Mouse (Mus musculus) left cerebral cortex, postnatal 10 days (tissue): ENCODE results near the gene Rassf5. TPM values are rescaled to one million over a fixed set of nuclear protein-coding genes. Genes with fewer than 3 reads are reported as not detected.

Source experiments
- DNase-seq, 2 experiments: peaks; one replicate each; pipeline ENCODE4 v3.0.0; 2021 to 2022; ENCODE audit warnings: low spot score in 2 of 2, mixed read lengths in 1 of 2; ENCODE audit errors: extremely low spot score in 1 of 2
- intact Hi-C: fragments of 180-260 bp; cut with DNase I; formaldehyde crosslinking; loops from one replicate; pipeline ENCODE4 v1.15.1; 2025
- total RNA-seq, 2 experiments: library from RNA; stranded (reverse); gene quantifications; 2 replicates each; pipeline ENCODE4 v1.2.3; 2021

The Rassf5 gene
- total RNA-seq, 2 experiments from 2014 or later: 19.9 to 21.8 TPM

GRCm38 (mm10) chr1:131221822-131222590, 23.1 kb downstream of the Rassf5 start:
- intact Hi-C loops: no loop called here
- no peak for DNase-seq

- intact Hi-C loops: no loop called here
- DNase-seq: no peak
Measured at GRCm38 (mm10) chr1:131218933-131219332, 26.1 kb downstream of the Rassf5 start.

- DNase-seq: no peak
- intact Hi-C loops: no loop called here
Measured at GRCm38 (mm10) chr1:131213361-131213760, 31.7 kb downstream of the Rassf5 start.

GRCm38 (mm10) chr1:131212956-131213355, 32.1 kb downstream of the Rassf5 start:
- intact Hi-C loops: no loop called here

GRCm38 (mm10) chr1:131211655-131212054, 33.4 kb downstream of the Rassf5 start:
- intact Hi-C loops: no loop called here
- no peak for DNase-seq

More at GRCm38 (mm10) chr1:131212956-131213355, 32.1 kb downstream of the Rassf5 start:
- DNase-seq: no peak

GRCm38 (mm10) chr1:131209971-131210426, 35.1 kb downstream of the Rassf5 start:
- intact Hi-C loops: no loop called here

GRCm38 (mm10) chr1:131208800-131209199, 36.3 kb downstream of the Rassf5 start:
- intact Hi-C loops: no loop called here
- DNase-seq: no peak

More at GRCm38 (mm10) chr1:131209971-131210426, 35.1 kb downstream of the Rassf5 start:
- peak in 1 of 2 experiments; percentile 51 for DNase-seq

GRCm38 (mm10) chr1:131208081-131208480, 37.0 kb downstream of the Rassf5 start:
- intact Hi-C loops: no loop called here
- DNase-seq: no peak

- peak in 1 of 2 experiments; percentile 84 for DNase-seq
- intact Hi-C loops: loop anchor here (1.0 kb wide), 1 partner anchor 25 kb away; no protein-coding TSS in a partner anchor
Measured at GRCm38 (mm10) chr1:131207531-131207930, 37.5 kb downstream of the Rassf5 start.

GRCm38 (mm10) chr1:131206342-131206741, 38.7 kb downstream of the Rassf5 start:
- intact Hi-C loops: no loop called here

GRCm38 (mm10) chr1:131204461-131204860, 40.6 kb downstream of the Rassf5 start:
- intact Hi-C loops: no loop called here

More at GRCm38 (mm10) chr1:131206342-131206741, 38.7 kb downstream of the Rassf5 start:
- no peak for DNase-seq

GRCm38 (mm10) chr1:131201391-131201790, 43.7 kb downstream of the Rassf5 start:
- intact Hi-C loops: no loop called here
- DNase-seq: no peak

More at GRCm38 (mm10) chr1:131204461-131204860, 40.6 kb downstream of the Rassf5 start:
- no peak for DNase-seq

GRCm38 (mm10) chr1:131200588-131200987, 44.5 kb downstream of the Rassf5 start:
- intact Hi-C loops: no loop called here
- DNase-seq: no peak

GRCm38 (mm10) chr1:131199976-131200375, 45.1 kb downstream of the Rassf5 start:
- peak in 1 of 2 experiments; percentile 73 for DNase-seq
- intact Hi-C loops: no loop called here

GRCm38 (mm10) chr1:131199118-131199821, 45.8 kb downstream of the Rassf5 start:
- intact Hi-C loops: no loop called here
- no peak for DNase-seq

- DNase-seq: no peak
- intact Hi-C loops: no loop called here
Measured at GRCm38 (mm10) chr1:131198417-131198960, 46.6 kb downstream of the Rassf5 start.

- intact Hi-C loops: no loop called here
- DNase-seq: no peak
Measured at GRCm38 (mm10) chr1:131196107-131196506, 49.0 kb downstream of the Rassf5 start.

- no peak for DNase-seq
- intact Hi-C loops: no loop called here
Measured at GRCm38 (mm10) chr1:131195653-131196052, 49.4 kb downstream of the Rassf5 start.

- DNase-seq: no peak
- intact Hi-C loops: no loop called here
Measured at GRCm38 (mm10) chr1:131193746-131194145, 51.3 kb downstream of the Rassf5 start.
